Mouse (Mus musculus): ENCODE data around the gene Yes1.
"Not testable (repeated sequence)": the region's sequence is repeated elsewhere in the genome, so short reads cannot be mapped to it uniquely, and the experiment has no call there.

Yes1 gene

GRCm38 (mm10) chr5:32711485-32711884, 100.5 kb downstream of the Yes1 start:
- no peak for DNase-seq

GRCm38 (mm10) chr5:32712221-32713041, 101.5 kb downstream of the Yes1 start:
- no peak for DNase-seq

- no peak for DNase-seq
Measured at GRCm38 (mm10) chr5:32713042-32713702, 102.2 kb downstream of the Yes1 start.

DNA sequence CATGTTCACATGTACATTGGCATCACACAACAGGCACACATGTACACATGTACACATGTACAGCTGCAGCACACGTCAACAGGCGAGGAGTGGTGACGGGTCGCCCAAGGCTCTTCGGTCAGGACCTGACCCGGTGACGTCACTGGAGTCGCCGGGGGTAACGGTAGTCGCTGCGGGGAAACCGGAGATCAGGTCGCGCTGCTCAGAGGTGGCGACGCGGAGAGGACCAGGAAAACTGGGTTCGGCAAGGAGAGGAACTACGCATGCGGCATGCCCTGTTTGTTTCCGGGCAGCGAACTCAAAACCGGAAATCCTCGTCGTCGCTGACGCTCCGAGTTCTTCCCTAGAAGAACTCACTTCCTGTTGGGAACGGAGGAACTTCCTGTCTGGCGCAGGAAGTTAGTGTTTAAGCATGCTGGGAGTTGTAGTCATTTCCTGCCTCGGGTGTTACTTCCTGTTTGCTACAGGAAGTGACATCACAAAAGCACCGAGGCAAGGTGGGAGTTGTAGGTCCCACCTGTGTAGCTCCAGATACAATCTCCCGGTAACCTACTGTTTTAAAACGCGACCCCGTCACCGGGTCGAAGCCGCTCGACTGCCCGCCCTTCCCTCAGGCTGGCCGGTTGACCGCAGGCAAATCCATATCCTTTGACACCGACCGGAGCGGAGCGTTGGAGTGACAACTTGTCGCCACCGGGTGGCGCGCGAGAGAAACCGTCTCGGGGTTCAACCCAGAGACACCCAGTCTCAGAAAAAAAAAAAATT, 102.9 kb downstream of the Yes1 start:
- peak; percentile 88 to 91 for DNase-seq

- no peak for DNase-seq
Measured at GRCm38 (mm10) chr5:32717726-32718125, 106.8 kb downstream of the Yes1 start.

DNA sequence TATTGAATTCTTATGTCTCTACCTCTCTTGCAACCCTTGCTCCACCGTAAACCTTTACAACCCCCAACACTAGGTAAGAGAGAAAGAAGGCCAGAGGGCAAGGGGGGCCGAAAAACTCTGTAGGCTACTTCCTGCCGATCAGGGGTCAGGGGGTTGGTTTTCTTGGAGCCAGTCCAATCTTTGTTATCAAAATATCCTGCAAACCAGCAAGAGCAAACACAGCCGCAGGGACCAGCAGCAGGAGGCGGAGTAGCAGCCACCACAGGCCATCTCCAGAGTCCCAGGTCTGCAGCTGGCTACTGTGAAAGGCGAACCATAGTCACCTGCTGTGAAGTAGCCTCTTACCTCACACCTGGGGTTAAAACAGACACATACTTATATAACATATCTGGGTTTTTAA, 107.9 kb downstream of the Yes1 start:
- peak; percentile 22 for DNase-seq

- no peak for DNase-seq
Measured at GRCm38 (mm10) chr5:32720416-32720815, 109.4 kb downstream of the Yes1 start.

DNA sequence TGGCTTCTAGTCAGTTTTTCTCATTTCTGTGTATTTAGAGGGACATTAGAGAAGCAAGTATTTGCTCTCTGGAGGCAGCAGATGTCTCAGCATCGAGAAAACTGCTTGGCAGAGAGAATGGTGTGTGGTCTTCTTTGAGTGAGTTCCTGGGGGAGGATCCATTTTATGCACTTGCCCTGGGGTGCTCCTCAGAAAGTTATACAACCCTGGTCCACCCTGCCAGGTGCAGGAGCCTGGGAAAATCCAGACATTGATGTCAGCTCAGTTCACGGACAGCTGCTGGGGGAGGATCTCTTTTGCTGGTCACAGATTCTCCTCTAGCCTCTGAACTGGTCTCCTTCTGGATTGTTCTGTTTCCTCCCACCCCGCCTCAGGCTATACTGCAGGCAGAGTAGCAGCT, 110.3 kb downstream of the Yes1 start:
- no peak for DNase-seq

- no peak for DNase-seq
Measured at GRCm38 (mm10) chr5:32722263-32722662, 111.3 kb downstream of the Yes1 start.

DNA sequence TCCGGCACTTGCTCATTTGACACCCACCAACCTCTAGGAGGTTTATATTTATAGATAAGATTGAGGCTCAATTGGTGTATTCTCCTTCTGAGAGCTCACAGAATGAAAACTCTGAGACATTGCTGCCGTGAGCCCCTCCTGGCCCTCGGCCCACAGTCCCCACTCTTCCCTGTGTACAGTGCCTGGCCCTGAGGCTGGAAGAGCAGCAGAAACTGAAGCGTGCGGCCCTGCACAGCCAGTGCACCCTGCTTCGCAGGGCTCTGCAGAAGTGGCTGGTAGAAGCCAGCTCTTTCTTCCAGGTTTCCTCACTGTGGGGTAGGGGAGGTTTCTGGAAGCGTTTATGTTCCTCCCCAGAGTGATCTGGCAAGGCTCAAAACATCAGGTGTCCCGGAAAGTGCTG, 111.7 kb downstream of the Yes1 start:
- DNase-seq: not testable (repeated sequence)

GRCm38 (mm10) chr5:32723981-32724380, 113.0 kb downstream of the Yes1 start:
- no peak for DNase-seq

DNA sequence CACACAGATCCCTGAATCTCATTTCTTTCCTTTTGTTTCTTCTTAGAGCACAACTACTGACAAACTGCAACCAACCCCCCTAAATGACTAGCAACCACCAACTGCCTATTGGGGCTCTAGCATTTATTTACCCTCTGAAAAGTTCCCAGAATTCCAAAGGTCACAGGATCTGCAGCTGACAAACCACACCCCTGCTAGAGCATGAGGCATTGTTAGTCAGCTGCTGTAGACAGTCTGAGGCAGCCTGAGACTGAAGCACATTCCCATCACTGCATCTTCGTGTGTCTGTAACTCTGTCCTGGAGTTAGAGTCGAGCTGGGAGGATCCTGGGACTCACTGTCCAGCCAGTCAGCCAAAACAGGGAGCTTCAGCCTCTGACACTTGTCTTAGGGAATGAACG, 114.4 kb downstream of the Yes1 start:
- DNase-seq: not testable (repeated sequence)

- no peak for DNase-seq
Measured at GRCm38 (mm10) chr5:32728300-32728699, 117.3 kb downstream of the Yes1 start.

DNA sequence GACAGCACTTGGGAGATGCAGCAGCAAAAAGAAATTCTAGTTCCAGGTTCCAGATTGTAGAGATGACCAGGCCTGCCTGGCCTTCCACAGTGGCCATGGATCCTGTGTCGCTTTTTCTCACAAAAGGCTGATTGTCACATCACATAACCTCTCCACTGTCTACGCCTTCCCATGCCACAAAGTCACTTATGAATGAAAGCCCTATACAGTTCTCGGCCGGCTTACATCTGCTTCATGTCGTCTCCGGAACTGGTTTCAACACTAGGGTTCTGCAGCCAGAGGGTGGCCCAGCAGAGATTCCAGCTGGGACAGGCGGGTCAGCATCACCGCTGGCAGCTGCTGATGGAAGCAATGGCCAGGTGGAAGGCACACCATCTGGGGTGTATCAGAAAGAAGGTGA, 117.9 kb downstream of the Yes1 start:
- DNase-seq: no peak

DNA sequence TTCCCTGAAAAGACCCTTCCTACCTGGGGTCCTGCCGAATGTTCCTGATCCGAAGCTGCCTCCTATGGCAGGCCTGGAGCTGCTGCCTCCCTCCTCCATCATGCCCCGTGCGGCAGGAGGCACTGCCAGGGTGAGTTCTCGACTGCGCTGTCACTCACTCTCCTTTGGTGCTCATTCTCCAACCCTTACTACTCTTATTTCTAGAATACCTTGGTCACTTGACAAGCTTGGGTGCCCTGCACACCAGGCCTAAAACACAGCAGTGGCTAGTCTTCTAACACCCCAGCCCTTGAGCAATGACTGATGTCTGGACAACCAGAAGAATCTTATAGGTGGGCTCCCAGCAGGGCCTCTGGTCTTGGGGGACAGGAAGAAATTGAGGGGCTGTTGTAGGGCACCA, 122.9 kb downstream of the Yes1 start:
- DNase-seq: not testable (repeated sequence)

DNA sequence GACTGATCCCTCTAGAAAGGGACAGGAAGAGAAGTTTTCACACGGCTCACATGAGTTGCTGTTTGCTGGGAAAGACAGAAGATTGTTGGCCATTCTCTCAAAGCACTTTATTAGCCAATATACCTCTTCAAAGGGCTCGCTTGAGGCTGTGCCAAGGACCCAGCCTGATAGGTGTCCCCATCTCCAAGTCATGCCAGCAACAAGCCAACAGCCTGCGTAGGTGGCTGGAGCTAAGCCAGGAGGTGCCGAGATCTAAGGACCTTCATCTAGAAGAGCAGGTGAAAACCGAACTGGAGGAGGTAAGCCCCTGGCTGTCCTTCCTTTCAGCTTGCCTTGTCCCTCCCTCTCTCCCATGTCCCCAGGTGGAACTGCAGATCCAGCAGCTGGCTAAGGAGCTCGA, 124.8 kb downstream of the Yes1 start:
- DNase-seq: no peak
